Mouse (Mus musculus): ENCODE measurements around the gene Zfp663. TPM values are rescaled to one million over a fixed set of nuclear protein-coding genes. Genes with fewer than 3 reads are reported as not detected.
A peak's percentile ranks its signal among the peaks of the same experiment; 100 is the strongest.

The Zfp663 gene
- polyA plus RNA-seq, 1 experiment = not detected

GRCm38 (mm10) chr2:165317621-165318263 is 50.8 kb downstream of the Zfp663 start:
- WGBS = 70% methylated on average over 16 of the region's 16 CpGs
- H3K27ac ChIP-seq (ENCODE audit: insufficient read depth, low read length) = no peak overlapping the region
- peaks cover 93% of the 10 kb centered on the region for H3K4me1 ChIP-seq (ENCODE audit: control insufficient read depth, insufficient read depth, low read length)
- DNase-seq = no peak
- no peaks in the 10 kb centered on the region for H3K27me3 ChIP-seq (ENCODE audit: control insufficient read depth, insufficient read depth, low read length)
- TF ChIP-seq POLR2A (IDR thresholded peaks at IDR 0.05; ENCODE audit: borderline replicate concordance, insufficient read depth, low read length) = no peak
- no peak for TF ChIP-seq CTCF (IDR thresholded peaks at IDR 0.05; ENCODE audit: borderline replicate concordance, insufficient read depth, low read depth, low read length)
- no peak overlapping the region for H3K4me3 ChIP-seq (replicated peaks; ENCODE audit: insufficient read depth, low read depth, low read length)

- no peak overlapping the region for H3K4me3 ChIP-seq (replicated peaks; ENCODE audit: insufficient read depth, low read depth, low read length)
Observed at GRCm38 (mm10) chr2:165316837-165317473, 51.6 kb downstream of the Zfp663 start.

GRCm38 (mm10) chr2:165316204-165316603 is 52.3 kb downstream of the Zfp663 start:
- 55% methylated on average over 10 of the region's 10 CpGs for WGBS
- H3K4me1 ChIP-seq (ENCODE audit: control insufficient read depth, insufficient read depth, low read length) = peaks cover 89% of the 10 kb centered on the region
- DNase-seq = no peak
- no peak overlapping the region for H3K27ac ChIP-seq (ENCODE audit: insufficient read depth, low read length)
- TF ChIP-seq POLR2A (IDR thresholded peaks at IDR 0.05; ENCODE audit: borderline replicate concordance, insufficient read depth, low read length) (no peak), CTCF (IDR thresholded peaks at IDR 0.05; ENCODE audit: borderline replicate concordance, insufficient read depth, low read depth, low read length) (no peak)
- no peaks in the 10 kb centered on the region for H3K27me3 ChIP-seq (ENCODE audit: control insufficient read depth, insufficient read depth, low read length)
- H3K4me3 ChIP-seq (replicated peaks; ENCODE audit: insufficient read depth, low read depth, low read length) = no peak overlapping the region

More at GRCm38 (mm10) chr2:165316837-165317473, 51.6 kb downstream of the Zfp663 start:
- no peak overlapping the region for H3K27ac ChIP-seq (ENCODE audit: insufficient read depth, low read length)
- WGBS = 35% methylated on average over 9 of the region's 9 CpGs
- H3K27me3 ChIP-seq (ENCODE audit: control insufficient read depth, insufficient read depth, low read length) = no peaks in the 10 kb centered on the region
- H3K4me1 ChIP-seq (ENCODE audit: control insufficient read depth, insufficient read depth, low read length) = peaks cover 93% of the 10 kb centered on the region
- TF ChIP-seq CTCF (IDR thresholded peaks at IDR 0.05; ENCODE audit: borderline replicate concordance, insufficient read depth, low read depth, low read length) = no peak
- no peak for TF ChIP-seq POLR2A (IDR thresholded peaks at IDR 0.05; ENCODE audit: borderline replicate concordance, insufficient read depth, low read length)
- DNase-seq = peak; percentile 47 to 64

GRCm38 (mm10) chr2:165314197-165314596 is 54.3 kb downstream of the Zfp663 start:
- TF ChIP-seq POLR2A (IDR thresholded peaks at IDR 0.05; ENCODE audit: borderline replicate concordance, insufficient read depth, low read length) = no peak
- no peak for TF ChIP-seq CTCF (IDR thresholded peaks at IDR 0.05; ENCODE audit: borderline replicate concordance, insufficient read depth, low read depth, low read length)
- Histone ChIP-seq H3K27ac (ENCODE audit: insufficient read depth, low read length) (no peak overlapping the region), H3K27me3 (ENCODE audit: control insufficient read depth, insufficient read depth, low read length) (no peaks in the 10 kb centered on the region), H3K4me1 (ENCODE audit: control insufficient read depth, insufficient read depth, low read length) (peaks cover 90% of the 10 kb centered on the region), H3K4me3 (replicated peaks; ENCODE audit: insufficient read depth, low read depth, low read length) (no peak overlapping the region)
- 88% methylated on average over 8 of the region's 8 CpGs for WGBS
- no peak for DNase-seq

GRCm38 (mm10) chr2:165312381-165312780 is 56.1 kb downstream of the Zfp663 start:
- H3K27me3 ChIP-seq (ENCODE audit: control insufficient read depth, insufficient read depth, low read length) = no peaks in the 10 kb centered on the region
- no peak for DNase-seq
- 37% methylated on average over 7 of the region's 7 CpGs for WGBS
- H3K4me3 ChIP-seq (replicated peaks; ENCODE audit: insufficient read depth, low read depth, low read length) = no peak overlapping the region
- H3K4me1 ChIP-seq (ENCODE audit: control insufficient read depth, insufficient read depth, low read length) = peaks cover 78% of the 10 kb centered on the region
- TF ChIP-seq POLR2A (IDR thresholded peaks at IDR 0.05; ENCODE audit: borderline replicate concordance, insufficient read depth, low read length) (no peak), CTCF (IDR thresholded peaks at IDR 0.05; ENCODE audit: borderline replicate concordance, insufficient read depth, low read depth, low read length) (no peak)
- peak overlapping the region; percentile 79 for H3K27ac ChIP-seq (ENCODE audit: insufficient read depth, low read length)

- no peak for TF ChIP-seq POLR2A (IDR thresholded peaks at IDR 0.05; ENCODE audit: borderline replicate concordance, insufficient read depth, low read length)
- no peak for TF ChIP-seq CTCF (IDR thresholded peaks at IDR 0.05; ENCODE audit: borderline replicate concordance, insufficient read depth, low read depth, low read length)
- peak; percentile 99 for DNase-seq
- no peak overlapping the region for H3K4me3 ChIP-seq (replicated peaks; ENCODE audit: insufficient read depth, low read depth, low read length)
- H3K27me3 ChIP-seq (ENCODE audit: control insufficient read depth, insufficient read depth, low read length) = no peaks in the 10 kb centered on the region
- H3K27ac ChIP-seq (ENCODE audit: insufficient read depth, low read length) = peak overlapping the region; percentile 43
- 2% methylated on average over 12 of the region's 12 CpGs for WGBS
- H3K4me1 ChIP-seq (ENCODE audit: control insufficient read depth, insufficient read depth, low read length) = peaks cover 70% of the 10 kb centered on the region
Observed at GRCm38 (mm10) chr2:165311577-165311976, 57.0 kb downstream of the Zfp663 start.

- H3K27me3 ChIP-seq (ENCODE audit: control insufficient read depth, insufficient read depth, low read length) = no peaks in the 10 kb centered on the region
- peak overlapping the region; percentile 43 for H3K27ac ChIP-seq (ENCODE audit: insufficient read depth, low read length)
- DNase-seq = peak in 1 of 2 experiments; percentile 61
- 40% methylated on average over 13 of the region's 13 CpGs for WGBS
- TF ChIP-seq CTCF (IDR thresholded peaks at IDR 0.05; ENCODE audit: borderline replicate concordance, insufficient read depth, low read depth, low read length) (no peak), POLR2A (IDR thresholded peaks at IDR 0.05; ENCODE audit: borderline replicate concordance, insufficient read depth, low read length) (no peak)
- H3K4me1 ChIP-seq (ENCODE audit: control insufficient read depth, insufficient read depth, low read length) = peaks cover 63% of the 10 kb centered on the region
- H3K4me3 ChIP-seq (replicated peaks; ENCODE audit: insufficient read depth, low read depth, low read length) = no peak overlapping the region
Observed at GRCm38 (mm10) chr2:165310818-165311425, 57.6 kb downstream of the Zfp663 start.
